Mouse (Mus musculus): ENCODE results near the gene Haghl.
"Not testable (repeated sequence)": the region's sequence is repeated elsewhere in the genome, so short reads cannot be mapped to it uniquely, and the experiment has no call there.

The Haghl gene

GRCm38 (mm10) chr17:25818851-25819780, 33.6 kb upstream of the Haghl start:
- in situ Hi-C loops (cut with MseI, MboI) = no loop called here

- in situ Hi-C loops (cut with MseI, MboI) = no loop called here
These were observed 32.2 kb upstream of the Haghl start for GRCm38 (mm10) chr17:25817662-25818061.

- in situ Hi-C loops (cut with MseI, MboI) = no loop called here
These were observed 28.0 kb upstream of the Haghl start for GRCm38 (mm10) chr17:25813471-25813870.

GRCm38 (mm10) chr17:25810890-25811289, 25.4 kb upstream of the Haghl start:
- in situ Hi-C loops (cut with MseI, MboI) = no loop called here

- in situ Hi-C loops (cut with MseI, MboI) = no loop called here
These were observed 24.3 kb upstream of the Haghl start for GRCm38 (mm10) chr17:25809606-25810340.

- in situ Hi-C loops (cut with MseI, MboI) = no loop called here
These were observed 23.5 kb upstream of the Haghl start, which contains the start of gene Fbxl16 for GRCm38 (mm10) chr17:25808789-25809605. Gene Fbxl16, plus strand, starts transcription at chr17:25809085.

GRCm38 (mm10) chr17:25808028-25808427, 22.6 kb upstream of the Haghl start:
- in situ Hi-C loops (cut with MseI, MboI) = no loop called here

- in situ Hi-C loops (cut with MseI, MboI) = not testable (repeated sequence)
These were observed 22.0 kb upstream of the Haghl start for GRCm38 (mm10) chr17:25807452-25807851.

GRCm38 (mm10) chr17:25806507-25806906, 21.0 kb upstream of the Haghl start:
- in situ Hi-C loops (cut with MseI, MboI) = no loop called here

GRCm38 (mm10) chr17:25802825-25803517, 17.5 kb upstream of the Haghl start:
- in situ Hi-C loops (cut with MseI, MboI) = loop anchor here in 1 of 2 experiments (5.0 kb wide), 2 partner anchors 36 to 71 kb away; no protein-coding TSS in a partner anchor

- in situ Hi-C loops (cut with MseI, MboI) = loop anchor here in 1 of 2 experiments (5.0 kb wide), 2 partner anchors 34 to 69 kb away; no protein-coding TSS in a partner anchor
These were observed 15.6 kb upstream of the Haghl start for GRCm38 (mm10) chr17:25801029-25801428.

GRCm38 (mm10) chr17:25796951-25797369, 11.5 kb upstream of the Haghl start, which contains the start of gene Metrn:
Gene Metrn, minus strand, starts transcription at chr17:25797136.
- in situ Hi-C loops (cut with MseI, MboI) = no loop called here

- in situ Hi-C loops (cut with MseI, MboI) = no loop called here
These were observed 10.8 kb upstream of the Haghl start for GRCm38 (mm10) chr17:25796211-25796771.

- in situ Hi-C loops (cut with MseI, MboI) = no loop called here
These were observed 10.2 kb upstream of the Haghl start, which contains the start of gene AC134908.4 for GRCm38 (mm10) chr17:25795609-25796092. Gene AC134908.4, minus strand, starts transcription at chr17:25795659.

- in situ Hi-C loops (cut with MseI, MboI) = no loop called here
These were observed 9.5 kb upstream of the Haghl start for GRCm38 (mm10) chr17:25794998-25795397.

- in situ Hi-C loops (cut with MseI, MboI) = no loop called here
These were observed 8.7 kb upstream of the Haghl start for GRCm38 (mm10) chr17:25794197-25794596.

- in situ Hi-C loops (cut with MseI, MboI) = no loop called here
These were observed 7.1 kb upstream of the Haghl start, which contains the start of gene Fam173a for GRCm38 (mm10) chr17:25792615-25793014. Gene Fam173a, minus strand, starts transcription at chr17:25792901.

GRCm38 (mm10) chr17:25791843-25792527, 6.5 kb upstream of the Haghl start:
- in situ Hi-C loops (cut with MseI, MboI) = no loop called here

GRCm38 (mm10) chr17:25791320-25791842, 5.9 kb upstream of the Haghl start:
- in situ Hi-C loops (cut with MseI, MboI) = no loop called here
